Mouse (Mus musculus) megakaryocyte progenitor cell, adult 5-6 weeks (primary cell): ENCODE measurements around the gene Rcvrn. TPM values are rescaled to one million over a fixed set of nuclear protein-coding genes. Genes with fewer than 3 reads are reported as not detected.

Source experiments
- ATAC-seq: replicated peaks from 2 replicates; pipeline ENCODE4 v1.8.0; 2016; ENCODE audit warnings: mild to moderate bottlenecking, moderate TSS enrichment, inconsistent platforms; ENCODE audit not compliant: poor library complexity
- total RNA-seq, 2 experiments: library from RNA; stranded (forward) in 1 of 2; stranded (reverse) in 1 of 2; fragments of 157-497, 149-512 nt in 1 of 2; fragments of 200-1000 nt in 1 of 2; gene quantifications; 2 replicates each; pipeline versions ENCODE4 v1.2.3 to v1.2.4; 2015 to 2017

The Rcvrn gene
- total RNA-seq, 2 experiments from 2014 or later: not detected

GRCm38 (mm10) chr11:67738846-67739490 is 43.8 kb downstream of the Rcvrn start:
- ATAC-seq: no peak

GRCm38 (mm10) chr11:67741569-67741968 is 46.4 kb downstream of the Rcvrn start:
- no peak for ATAC-seq

Other genes starting within 250 kb of the Rcvrn start
- 10.0 and 15.0 TPM in 2 replicates for gene Gas7, start 239.9 kb upstream of the Rcvrn start, total RNA-seq (2015)
- gene Gas7, start 239.9 kb upstream of the Rcvrn start, total RNA-seq (2017): 8.7 and 13.2 TPM in 2 replicates
- not detected in 2 replicates for gene Glp2r, start 75.8 kb downstream of the Rcvrn start, total RNA-seq (2015)
- gene Glp2r, start 75.8 kb downstream of the Rcvrn start, total RNA-seq (2017): not detected in 2 replicates
- gene Gsg1l2, start 79.3 kb downstream of the Rcvrn start, total RNA-seq (2015): not detected in 2 replicates
- not detected in 2 replicates for gene Gsg1l2, start 79.3 kb downstream of the Rcvrn start, total RNA-seq (2017)
- gene Dhrs7c, start 102.9 kb downstream of the Rcvrn start, total RNA-seq (2015): 0.66 TPM in 1 of 2 replicates, not detected in the other
- not detected in 2 replicates for gene Dhrs7c, start 102.9 kb downstream of the Rcvrn start, total RNA-seq (2017)
- not detected in 2 replicates for gene Usp43, start 226.8 kb downstream of the Rcvrn start, total RNA-seq (2015)
- gene Usp43, start 226.8 kb downstream of the Rcvrn start, total RNA-seq (2017): not detected in 2 replicates